24 mouse cellular contexts compared by ENCODE assay signal in the genomic region with DNA sequence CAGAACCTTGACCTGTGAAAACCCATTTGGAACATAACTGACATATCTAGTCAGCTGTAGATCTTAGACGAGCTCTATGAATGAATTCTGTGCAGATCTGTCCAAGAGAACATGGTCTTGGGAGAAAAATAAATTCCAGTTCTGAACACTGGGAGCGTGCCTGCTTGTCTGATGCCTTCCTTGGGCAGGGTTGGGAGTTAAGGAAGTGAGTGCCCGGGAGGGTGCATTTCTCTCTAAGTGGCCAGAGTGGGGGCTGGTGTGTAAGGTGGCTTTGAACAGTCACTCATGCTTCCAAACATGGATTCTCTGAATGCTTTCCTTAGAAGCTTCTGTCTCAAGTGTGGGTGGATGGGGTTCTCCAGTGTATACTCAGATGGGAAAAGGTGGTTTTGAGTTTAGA. TPM values are rescaled to one million over a fixed set of nuclear protein-coding genes. Genes with fewer than 3 reads are reported as not detected.
A peak's percentile ranks its signal among the peaks of the same experiment; 100 is the strongest.
DNase-seq lines count a peak whose midpoint lies in the region; ATAC-seq lines count a peak whose summit lies in the region.
"Had no signal": no experiment of that assay in that cellular context is flagged by ENCODE, and none has a peak within 500 bp of the region (broad histone marks: within the 10 kb centered on the region; RNA-seq: fewer than 3 reads in every experiment).

No protein-coding gene starts in this region.

- no peak overlapping the region for H3K4me3 ChIP-seq in hindbrain, embryonic 13.5 days
- no peak overlapping the region for H3K4me3 ChIP-seq in hindbrain, embryonic 11.5 days (ENCODE audit: low read depth, low read length)
- H3K4me3 ChIP-seq in lung, embryonic 15.5 days = no peak overlapping the region
- no peak overlapping the region for H3K4me3 ChIP-seq in stomach, embryonic 14.5 days (ENCODE audit: low read depth, low read length)
- H3K4me3 ChIP-seq: embryonic facial prominence, embryonic 15.5 days; forebrain, embryonic 12.5 days; limb, embryonic 13.5 days; neural tube, embryonic 15.5 days had no signal

- DNase-seq in frontal cortex, postnatal 25 days (ENCODE audit: low spot score in 2 of 2) = no peak
- DNase-seq in hindbrain, embryonic 11.5 days (ENCODE audit: low spot score) = no peak
- no peak for DNase-seq in lung, postnatal 36 days
- no peak for DNase-seq in thymus, postnatal 0 days (ENCODE audit: low spot score)
- DNase-seq: adrenal gland, adult 2 months; cerebellum, adult 11 months; cerebellum, postnatal 14 days; embryo, embryonic 11 days; kidney, adult 18-20 months; kidney, postnatal 10 days; layer of hippocampus, adult 9-11 months; right cerebral cortex, postnatal 4 days had no signal

- H3K9me3 ChIP-seq in hindbrain, embryonic 13.5 days = no peaks in the 10 kb centered on the region
- H3K9me3 ChIP-seq in hindbrain, embryonic 11.5 days (ENCODE audit: control insufficient read depth, low read length) = no peaks in the 10 kb centered on the region
- H3K9me3 ChIP-seq in lung, embryonic 15.5 days = no peaks in the 10 kb centered on the region
- no peaks in the 10 kb centered on the region for H3K9me3 ChIP-seq in stomach, embryonic 14.5 days (ENCODE audit: control insufficient read depth, low read depth, low read length)
- H3K9me3 ChIP-seq: embryonic facial prominence, embryonic 15.5 days; forebrain, embryonic 12.5 days; limb, embryonic 13.5 days; neural tube, embryonic 15.5 days had no signal

- H3K27me3 ChIP-seq in hindbrain, embryonic 13.5 days = no peaks in the 10 kb centered on the region
- H3K27me3 ChIP-seq in hindbrain, embryonic 11.5 days (ENCODE audit: control insufficient read depth, insufficient read depth, low read length) = no peaks in the 10 kb centered on the region
- H3K27me3 ChIP-seq in lung, embryonic 15.5 days = no peaks in the 10 kb centered on the region
- H3K27me3 ChIP-seq in stomach, embryonic 14.5 days (ENCODE audit: control insufficient read depth, insufficient read depth, low read length) = no peaks in the 10 kb centered on the region
- H3K27me3 ChIP-seq: CH12.LX; embryonic facial prominence, embryonic 15.5 days; forebrain, embryonic 12.5 days; limb, embryonic 13.5 days; neural tube, embryonic 15.5 days had no signal

- H3K4me1 ChIP-seq in hindbrain, embryonic 13.5 days (replicated peaks) = peaks cover 62% of the 10 kb centered on the region
- no peaks in the 10 kb centered on the region for H3K4me1 ChIP-seq in hindbrain, embryonic 11.5 days (replicated peaks; ENCODE audit: control insufficient read depth, insufficient read depth, low read length)
- H3K4me1 ChIP-seq in lung, embryonic 15.5 days = peaks cover 14% of the 10 kb centered on the region; the same call in 1 of the 2 replicates
- 0 out of 2 replicates have a peak, but pooled peaks cover 3% of the 10 kb centered on the region for H3K4me1 ChIP-seq in stomach, embryonic 14.5 days (ENCODE audit: control insufficient read depth, insufficient read depth, low read length)

- H3K9ac ChIP-seq in hindbrain, embryonic 13.5 days = no peak overlapping the region
- no peak overlapping the region for H3K9ac ChIP-seq in hindbrain, embryonic 11.5 days (ENCODE audit: low read depth, low read length)
- no peak overlapping the region for H3K9ac ChIP-seq in lung, embryonic 15.5 days
- no peak overlapping the region for H3K9ac ChIP-seq in stomach, embryonic 14.5 days (replicated peaks; ENCODE audit: low read depth, low read length)
- H3K9ac ChIP-seq: embryonic facial prominence, embryonic 15.5 days; forebrain, embryonic 12.5 days; hindbrain, embryonic 14.5 days; limb, embryonic 13.5 days; neural tube, embryonic 15.5 days had no signal

- 82% methylated on average over 3 of the region's 3 CpGs for WGBS in hindbrain, embryonic 13.5 days
- WGBS in hindbrain, embryonic 11.5 days = 79% methylated on average over 3 of the region's 3 CpGs
- WGBS in lung, embryonic 15.5 days = 48% methylated on average over 3 of the region's 3 CpGs
- 65% methylated on average over 3 of the region's 3 CpGs for whole genome bisulfite sequencing in stomach, embryonic 14.5 days

- 0 out of 2 replicates have a peak overlapping the region, but pooled peaks have one; percentile 1 for H3K27ac ChIP-seq in hindbrain, embryonic 13.5 days
- no peak overlapping the region for H3K27ac ChIP-seq in hindbrain, embryonic 11.5 days (ENCODE audit: low read depth, low read length)
- no peak overlapping the region for H3K27ac ChIP-seq in lung, embryonic 15.5 days
- no peak overlapping the region for H3K27ac ChIP-seq in stomach, embryonic 14.5 days (ENCODE audit: low read length)
- H3K27ac ChIP-seq: embryonic facial prominence, embryonic 15.5 days; hindbrain, embryonic 14.5 days; limb, embryonic 13.5 days; macrophage; neural tube, embryonic 15.5 days had no signal

- peak; percentile 13; the same call in 1 of the 2 replicates for ATAC-seq in frontal cortex, adult (ENCODE audit: low TSS enrichment)
- ATAC-seq in hindbrain, embryonic 13.5 days (ENCODE audit: low FRiP score) = no peak
- no peak for ATAC-seq in hindbrain, embryonic 11.5 days (ENCODE audit: low FRiP score)
- peak; percentile 57; the same call in 1 of the 2 replicates for ATAC-seq in lung, embryonic 15.5 days (ENCODE audit: borderline replicate concordance, extremely low read depth, low FRiP score, low TSS enrichment)
- 0 out of 2 replicates have a peak, but pooled peaks have one; percentile 40 for ATAC-seq in stomach, embryonic 14.5 days (ENCODE audit: insufficient number of reproducible peaks, insufficient read depth, low FRiP score, low read depth)

- H3K4me2 ChIP-seq in hindbrain, embryonic 13.5 days = no peak overlapping the region
- H3K4me2 ChIP-seq in hindbrain, embryonic 11.5 days (replicated peaks; ENCODE audit: low read depth, low read length) = no peak overlapping the region
- no peak overlapping the region for H3K4me2 ChIP-seq in lung, embryonic 15.5 days
- H3K4me2 ChIP-seq in stomach, embryonic 14.5 days (replicated peaks; ENCODE audit: low read depth, low read length) = no peak overlapping the region
- H3K4me2 ChIP-seq: embryonic facial prominence, embryonic 15.5 days; forebrain, embryonic 12.5 days; hindbrain, embryonic 14.5 days; limb, embryonic 13.5 days; midbrain, embryonic 11.5 days; neural tube, embryonic 15.5 days had no signal

- H3K36me3 ChIP-seq in hindbrain, embryonic 13.5 days = 0 out of 2 replicates have a peak, but pooled peaks cover 3% of the 10 kb centered on the region
- no peaks in the 10 kb centered on the region for H3K36me3 ChIP-seq in hindbrain, embryonic 11.5 days (ENCODE audit: control insufficient read depth, insufficient read depth, low read length)
- H3K36me3 ChIP-seq in lung, embryonic 15.5 days = no peaks in the 10 kb centered on the region
- H3K36me3 ChIP-seq in stomach, embryonic 14.5 days (ENCODE audit: control insufficient read depth, insufficient read depth, low read length) = no peaks in the 10 kb centered on the region
- H3K36me3 ChIP-seq: embryonic facial prominence, embryonic 15.5 days; neural tube, embryonic 15.5 days had no signal

RNA-seq across cellular contexts. Expression of gene Bcl11a, which starts 31.1 kb away (rescaled TPM):
- 116 and 129 TPM in 2 replicates for polyA plus RNA-seq in hindbrain, embryonic 13.5 days (2015; fragmentation: Nextera tagmentation; extraction: Ambion mirVana)
- polyA plus RNA-seq in hindbrain, embryonic 11.5 days (2014; fragmentation: Nextera tagmentation; extraction: Ambion mirVana) = 66.6 and 71.7 TPM in 2 replicates
- polyA plus RNA-seq in lung, embryonic 15.5 days (2015; fragmentation: Nextera tagmentation; extraction: Ambion mirVana) = 15.4 and 15.8 TPM in 2 replicates
- polyA plus RNA-seq in stomach, embryonic 14.5 days (2014; fragmentation: Nextera tagmentation; extraction: Ambion mirVana) = 40.0 and 40.8 TPM in 2 replicates
- 7.4 and 8.0 TPM in 2 replicates for polyA plus RNA-seq in thymus, postnatal 0 days (2015; fragmentation: Nextera tagmentation; extraction: Ambion mirVana)

RNA-seq across cellular contexts. Expression of gene A830031A19Rik, which starts 34.1 kb away (rescaled TPM):
- 0.23 TPM in 1 of 2 replicates, not detected in the other for polyA plus RNA-seq in hindbrain, embryonic 13.5 days (2015; fragmentation: Nextera tagmentation; extraction: Ambion mirVana)
- not detected in 2 replicates for polyA plus RNA-seq in hindbrain, embryonic 11.5 days (2014; fragmentation: Nextera tagmentation; extraction: Ambion mirVana)
- polyA plus RNA-seq in lung, embryonic 15.5 days (2015; fragmentation: Nextera tagmentation; extraction: Ambion mirVana) = not detected in 2 replicates
- polyA plus RNA-seq in stomach, embryonic 14.5 days (2014; fragmentation: Nextera tagmentation; extraction: Ambion mirVana) = not detected in 2 replicates
- not detected in 2 replicates for polyA plus RNA-seq in thymus, postnatal 0 days (2015; fragmentation: Nextera tagmentation; extraction: Ambion mirVana)
- polyA plus RNA-seq: adrenal gland, adult 2 months; embryonic facial prominence, embryonic 15.5 days; forebrain, embryonic 12.5 days; hindbrain, embryonic 14.5 days; limb, embryonic 13.5 days; macrophage; midbrain, embryonic 11.5 days; neural tube, embryonic 15.5 days had no signal

Comparison
In these comparisons a context has a peak if more than half of its experiments do, and no peak if none do; other contexts are left out.
1. ATAC-seq: peak in frontal cortex, adult (single experiment), lung, embryonic 15.5 days (single experiment) and stomach, embryonic 14.5 days (single experiment); none in hindbrain, embryonic 13.5 days (single experiment) and hindbrain, embryonic 11.5 days (single experiment).